Mouse (Mus musculus) forebrain, embryonic 16.5 days (tissue): ENCODE measurements around the gene Grm4. TPM values are rescaled to one million over a fixed set of nuclear protein-coding genes. Genes with fewer than 3 reads are reported as not detected.

Source experiments
- ATAC-seq: fragments of 200-750 bp; cut with Nextera tagmentation; 2 replicates; pipeline ENCODE4 v1.8.0; 2017; ENCODE audit warnings: mild to moderate bottlenecking, moderate library complexity
- H3K27ac ChIP-seq: fragments of 300-500 bp; sonication (generic); 2 replicates; pipeline ENCODE4 v1.5.1; 2014; ENCODE audit warnings: low read length, control low read depth
- H3K27me3 ChIP-seq: fragments of 300-500 bp; sonication (generic); replicated peaks from 2 replicates; pipeline ENCODE4 v1.6.1; 2014; ENCODE audit warnings: low read length; ENCODE audit not compliant: control insufficient read depth, insufficient read depth
- H3K36me3 ChIP-seq: fragments of 300-500 bp; sonication (generic); 2 replicates; pipeline ENCODE4 v1.6.1; 2014; ENCODE audit not compliant: control insufficient read depth, insufficient read depth
- H3K4me1 ChIP-seq: fragments of 300-500 bp; sonication (generic); replicated peaks from 2 replicates; pipeline ENCODE4 v1.6.1; 2014; ENCODE audit warnings: low read length; ENCODE audit not compliant: control insufficient read depth, insufficient read depth
- H3K4me2 ChIP-seq: fragments of 300-500 bp; sonication (generic); 2 replicates; pipeline ENCODE4 v1.6.1; 2014; ENCODE audit warnings: mild to moderate bottlenecking, low read length, control low read depth
- H3K4me3 ChIP-seq: fragments of 300-500 bp; sonication (generic); replicated peaks from 2 replicates; pipeline ENCODE4 v1.5.1; 2014; ENCODE audit warnings: mild to moderate bottlenecking, low read length, control low read depth
- H3K9ac ChIP-seq: fragments of 300-500 bp; sonication (generic); replicated peaks from 2 replicates; pipeline ENCODE4 v1.6.1; 2014; ENCODE audit warnings: low read depth, low read length, control low read depth
- H3K9me3 ChIP-seq: fragments of 300-500 bp; sonication (generic); 2 replicates; pipeline ENCODE4 v1.6.1; 2016; ENCODE audit warnings: low read length; ENCODE audit not compliant: control insufficient read depth
- WGBS: fragments of 180-500 bp; shearing (Covaris S2); extraction: QIAGEN DNeasy Blood & Tissue Kit; methylation state at CpG from one replicate; pipeline ENCODE4 v1.1.7; 2014; 5-methylcytosine and 5-hydroxymethylcytosine counted together
- polyA plus RNA-seq: library from polyadenylated mRNA; unstranded; fragments of >200 nt; fragmentation: Nextera tagmentation; extraction: Ambion mirVana; gene quantifications from 2 replicates; pipeline ENCODE4 v1.2.1, GENCODE M21; 2015

Gene Grm4
- polyA plus RNA-seq, 1 experiment from 2014 or later = 4.0 TPM

DNA sequence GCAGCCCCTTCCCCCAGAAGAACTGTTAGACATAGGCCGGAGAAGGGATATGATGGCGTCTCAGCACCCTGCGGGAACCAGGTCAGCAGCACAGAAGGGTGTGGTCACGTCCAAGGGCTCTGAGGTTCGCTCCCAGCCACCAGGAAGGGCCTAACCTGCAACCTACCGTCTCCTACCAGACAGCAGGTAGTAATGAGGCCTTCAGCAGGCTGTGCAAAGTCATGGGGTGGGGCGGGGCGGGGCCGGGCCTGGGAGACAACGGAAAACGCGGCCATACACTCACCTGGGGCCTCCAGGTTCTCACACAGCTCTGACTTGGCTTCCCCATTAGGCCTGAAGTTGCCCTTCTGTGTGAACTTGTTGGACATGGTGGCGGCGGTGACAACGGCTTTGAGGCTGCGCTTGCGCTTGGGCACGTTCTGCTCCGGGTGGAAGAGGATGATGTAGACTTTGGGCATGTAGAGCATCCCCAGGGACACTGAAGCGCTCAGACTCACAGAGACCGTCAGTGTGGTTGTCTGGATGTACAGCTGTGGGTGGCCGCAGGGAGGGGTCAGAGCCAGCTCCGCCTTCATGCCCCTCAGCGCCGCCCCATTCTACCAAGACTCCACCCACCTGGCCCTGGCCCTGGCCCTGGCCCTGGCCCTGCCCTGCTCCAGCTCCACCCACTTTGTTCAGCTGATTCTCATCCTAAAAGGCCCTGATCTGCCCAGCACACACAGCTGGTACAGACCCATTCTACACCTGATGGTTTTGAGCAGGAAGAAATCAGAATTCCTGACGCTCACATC, 90.0 kb downstream of the Grm4 start:
- 89% methylated on average over 26 of the region's 26 CpGs for WGBS
- no peak overlapping the region for H3K9ac ChIP-seq
- H3K27ac ChIP-seq = no peak overlapping the region
- H3K4me3 ChIP-seq = no peak overlapping the region
- H3K9me3 ChIP-seq = peaks cover 6% of the 10 kb centered on the region
- H3K4me2 ChIP-seq = no peak overlapping the region
- H3K4me1 ChIP-seq = 0 out of 2 replicates have a peak, but pooled peaks cover 5% of the 10 kb centered on the region
- no peak for ATAC-seq
- no peaks in the 10 kb centered on the region for H3K36me3 ChIP-seq
- H3K27me3 ChIP-seq = peaks cover 2% of the 10 kb centered on the region; the same call in 1 of the 2 replicates

DNA sequence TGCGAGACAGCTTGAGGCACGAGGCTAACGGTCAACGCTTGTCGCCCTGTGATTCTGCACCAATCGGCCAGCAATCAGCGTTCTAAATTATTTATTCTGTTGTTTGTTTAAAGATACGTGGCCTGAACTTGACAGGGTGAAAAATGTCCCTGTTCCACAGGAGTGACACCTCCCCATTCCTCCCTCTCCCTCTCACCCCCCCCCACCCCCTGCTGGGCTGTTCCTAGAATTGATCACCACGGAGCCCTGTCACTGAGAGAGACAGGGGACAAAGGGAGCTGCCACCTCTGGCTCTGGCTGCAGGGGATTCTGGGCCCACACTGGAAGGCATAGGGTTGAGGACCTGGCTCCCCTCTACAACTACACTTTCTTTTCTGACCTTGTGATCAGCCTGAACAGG, 91.4 kb downstream of the Grm4 start:
- H3K9me3 ChIP-seq = peaks cover 6% of the 10 kb centered on the region
- H3K27ac ChIP-seq = no peak overlapping the region
- no peak overlapping the region for H3K9ac ChIP-seq
- no peaks in the 10 kb centered on the region for H3K36me3 ChIP-seq
- WGBS = 44% methylated on average over 9 of the region's 9 CpGs
- no peak for ATAC-seq
- no peak overlapping the region for H3K4me3 ChIP-seq
- no peak overlapping the region for H3K4me2 ChIP-seq
- peaks cover 10% of the 10 kb centered on the region for H3K27me3 ChIP-seq
- H3K4me1 ChIP-seq = 0 out of 2 replicates have a peak, but pooled peaks cover 2% of the 10 kb centered on the region

DNA sequence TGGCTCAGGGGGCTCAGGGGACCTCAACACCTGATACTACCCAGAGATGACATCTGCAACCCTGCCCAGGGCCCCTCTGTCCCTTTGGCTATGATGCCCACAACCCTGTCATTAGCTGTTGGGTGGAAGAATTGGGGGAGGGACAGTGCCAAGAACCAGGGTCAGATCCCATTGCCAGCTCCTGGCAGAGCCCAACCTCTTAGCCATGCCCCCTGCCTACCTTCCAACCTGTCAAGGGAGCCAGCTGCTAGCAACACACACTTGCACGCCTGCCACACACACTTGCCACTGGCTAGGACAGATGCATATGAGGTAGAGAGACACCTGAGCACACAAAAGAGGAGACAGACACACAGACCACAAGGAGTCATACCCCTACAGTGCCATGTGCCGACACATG, 96.2 kb downstream of the Grm4 start:
- H3K36me3 ChIP-seq = no peaks in the 10 kb centered on the region
- ATAC-seq = no peak
- H3K27me3 ChIP-seq = peaks cover 13% of the 10 kb centered on the region
- H3K4me3 ChIP-seq = no peak overlapping the region
- no peak overlapping the region for H3K27ac ChIP-seq
- no peak overlapping the region for H3K4me2 ChIP-seq
- H3K9me3 ChIP-seq = peaks cover 6% of the 10 kb centered on the region
- peaks cover 27% of the 10 kb centered on the region for H3K4me1 ChIP-seq
- no peak overlapping the region for H3K9ac ChIP-seq
- 83% methylated on average over 2 of the region's 2 CpGs for WGBS

DNA sequence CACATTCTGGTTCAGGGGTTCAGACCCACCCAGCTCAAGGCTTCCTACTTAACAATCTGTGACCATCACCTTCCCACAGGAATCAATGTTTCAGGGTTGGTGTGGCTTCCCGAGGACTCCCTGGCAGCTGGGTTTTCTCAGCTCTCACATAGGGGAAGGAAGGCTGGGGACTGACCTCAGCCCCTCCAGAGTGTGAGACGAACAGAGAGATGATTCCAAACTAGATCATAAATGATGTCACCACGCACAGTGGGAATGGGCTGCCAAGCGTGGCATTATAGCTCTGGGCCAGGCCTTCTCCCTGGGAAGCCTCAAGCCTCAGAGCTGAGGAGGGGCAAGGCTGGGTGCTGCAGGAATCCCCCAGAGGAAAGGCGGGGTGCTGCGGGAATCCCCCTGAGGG, 96.8 kb downstream of the Grm4 start:
- peaks cover 13% of the 10 kb centered on the region for H3K27me3 ChIP-seq
- WGBS = 84% methylated on average over 6 of the region's 6 CpGs
- H3K9ac ChIP-seq = no peak overlapping the region
- no peaks in the 10 kb centered on the region for H3K36me3 ChIP-seq
- H3K9me3 ChIP-seq = peaks cover 6% of the 10 kb centered on the region
- no peak for ATAC-seq
- no peak overlapping the region for H3K4me2 ChIP-seq
- peaks cover 25% of the 10 kb centered on the region for H3K4me1 ChIP-seq
- H3K27ac ChIP-seq = no peak overlapping the region
- no peak overlapping the region for H3K4me3 ChIP-seq

DNA sequence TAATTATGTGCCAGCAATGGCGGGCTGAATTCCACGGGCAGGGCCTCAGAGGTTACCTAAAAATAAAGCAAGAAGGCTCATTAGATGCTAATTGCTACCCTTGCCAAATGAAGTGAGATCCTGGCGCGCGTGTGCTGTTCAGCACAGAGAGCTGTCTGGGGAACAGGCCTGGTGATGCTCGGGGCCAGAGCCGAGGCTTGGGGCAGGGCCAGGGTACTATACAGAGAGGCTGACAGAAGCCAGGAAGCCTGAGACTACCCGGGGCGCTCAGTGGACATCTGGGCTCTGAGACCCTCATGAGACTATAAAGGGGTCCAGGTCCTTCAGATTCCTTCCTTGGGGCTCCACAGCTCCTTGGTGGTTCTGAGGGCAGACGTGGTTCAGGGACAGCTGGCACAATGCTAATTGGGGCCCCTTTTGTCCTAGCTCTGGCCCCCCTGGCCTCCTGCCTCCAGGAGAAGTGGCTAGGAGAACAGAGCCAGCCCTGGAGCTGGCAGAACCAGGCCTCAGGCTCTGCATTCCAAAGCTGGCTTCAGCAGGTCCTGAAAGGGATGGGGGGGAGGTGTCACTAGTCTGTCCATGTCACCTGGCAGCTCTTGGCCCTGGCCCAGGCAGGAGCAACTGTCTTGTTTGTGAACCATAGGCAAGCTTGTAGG, 98.3 kb downstream of the Grm4 start:
- peak overlapping the region; percentile 82 for H3K27ac ChIP-seq
- H3K4me3 ChIP-seq = no peak overlapping the region
- H3K4me2 ChIP-seq = peak overlapping the region; percentile 33
- peaks cover 25% of the 10 kb centered on the region for H3K4me1 ChIP-seq
- peak overlapping the region; percentile 15; the same call in 1 of the 2 replicates for H3K9ac ChIP-seq
- ATAC-seq = peak; percentile 95
- no peaks in the 10 kb centered on the region; the same call in 1 of the 2 replicates for H3K9me3 ChIP-seq
- H3K27me3 ChIP-seq = peaks cover 16% of the 10 kb centered on the region
- WGBS = 3% methylated on average over 10 of the region's 10 CpGs
- no peaks in the 10 kb centered on the region for H3K36me3 ChIP-seq

DNA sequence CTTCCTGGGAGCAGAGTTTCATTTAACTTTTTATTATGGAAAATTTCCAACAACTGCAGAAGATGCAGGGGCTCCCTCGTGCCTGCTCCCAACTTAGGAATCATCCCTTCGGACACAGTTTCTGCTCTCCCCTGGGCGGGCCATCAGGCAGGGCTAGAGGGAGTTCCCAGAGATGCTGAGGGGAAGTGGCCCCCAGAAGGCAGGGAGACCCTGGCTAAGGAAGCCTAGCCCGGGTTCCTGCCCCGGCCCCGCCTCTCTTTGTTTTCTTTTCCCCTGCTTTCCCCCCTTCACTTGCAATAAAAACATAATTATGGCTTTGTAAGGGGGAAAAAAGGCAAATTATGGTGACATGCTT, 98.9 kb downstream of the Grm4 start:
- H3K4me1 ChIP-seq = peaks cover 25% of the 10 kb centered on the region
- no peak overlapping the region for H3K9ac ChIP-seq
- no peaks in the 10 kb centered on the region for H3K9me3 ChIP-seq
- peak overlapping the region; percentile 33 for H3K4me2 ChIP-seq
- no peak overlapping the region for H3K4me3 ChIP-seq
- H3K36me3 ChIP-seq = no peaks in the 10 kb centered on the region
- peak overlapping the region; percentile 82 for H3K27ac ChIP-seq
- 2% methylated on average over 6 of the region's 6 CpGs for WGBS
- ATAC-seq = peak; percentile 73
- peaks cover 16% of the 10 kb centered on the region for H3K27me3 ChIP-seq

DNA sequence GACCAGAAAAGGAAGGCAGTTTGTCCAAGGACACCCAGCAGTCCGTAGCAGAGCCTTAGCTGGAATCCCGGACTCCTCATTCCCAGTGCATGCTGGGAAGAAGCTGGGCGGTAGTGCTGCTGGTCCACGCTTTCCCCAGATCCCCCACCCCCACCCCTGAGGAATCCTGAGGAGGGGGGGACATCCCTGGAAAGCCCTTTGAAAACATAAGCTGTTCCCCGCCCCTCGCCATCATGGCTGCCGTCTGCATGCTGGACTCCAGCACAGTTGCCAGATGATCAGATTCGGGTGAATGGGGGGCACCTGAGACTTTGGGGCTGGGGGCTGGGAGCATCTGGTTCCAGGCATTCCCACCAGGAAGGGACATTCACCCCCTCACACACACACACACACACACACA, 99.4 kb downstream of the Grm4 start:
- Histone ChIP-seq H3K27me3 (peaks cover 16% of the 10 kb centered on the region), H3K4me1 (peaks cover 25% of the 10 kb centered on the region), H3K27ac (peak overlapping the region; percentile 0; the same call in 1 of the 2 replicates), H3K9ac (0 out of 2 replicates have a peak overlapping the region, but pooled peaks have one; percentile 1), H3K36me3 (no peaks in the 10 kb centered on the region), H3K4me3 (no peak overlapping the region), H3K9me3 (no peaks in the 10 kb centered on the region), H3K4me2 (peak overlapping the region; percentile 32)
- 10% methylated on average over 8 of the region's 8 CpGs for whole genome bisulfite sequencing
- ATAC-seq = no peak

DNA sequence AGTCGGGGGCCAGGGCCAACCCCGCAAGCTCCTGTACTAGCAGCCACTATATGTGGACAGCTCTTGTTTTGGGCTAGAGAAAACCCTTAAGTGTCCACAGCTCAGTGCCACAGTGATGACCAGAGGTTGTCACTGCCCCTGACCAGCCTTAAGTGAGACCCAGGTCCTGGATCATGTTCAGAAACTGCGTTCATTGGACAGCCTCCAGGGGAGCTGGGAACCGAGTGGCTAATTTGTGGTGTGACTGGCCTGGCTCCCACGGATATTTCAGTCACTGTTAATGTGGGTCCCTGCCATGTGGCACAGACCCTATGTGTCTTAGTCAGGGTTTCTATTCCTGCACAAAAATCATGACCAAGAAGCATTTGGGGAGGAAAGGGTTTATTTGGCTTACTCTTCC, 112.2 kb downstream of the Grm4 start:
- H3K4me1 ChIP-seq = 0 out of 2 replicates have a peak, but pooled peaks cover 5% of the 10 kb centered on the region
- no peak overlapping the region for H3K9ac ChIP-seq
- H3K27ac ChIP-seq = no peak overlapping the region
- no peak overlapping the region for H3K4me3 ChIP-seq
- H3K9me3 ChIP-seq = 0 out of 2 replicates have a peak, but pooled peaks cover 3% of the 10 kb centered on the region
- no peak overlapping the region for H3K4me2 ChIP-seq
- H3K36me3 ChIP-seq = no peaks in the 10 kb centered on the region
- 62% methylated on average over 5 of the region's 5 CpGs for WGBS
- no peak for ATAC-seq
- H3K27me3 ChIP-seq = peaks cover 3% of the 10 kb centered on the region; the same call in 1 of the 2 replicates

DNA sequence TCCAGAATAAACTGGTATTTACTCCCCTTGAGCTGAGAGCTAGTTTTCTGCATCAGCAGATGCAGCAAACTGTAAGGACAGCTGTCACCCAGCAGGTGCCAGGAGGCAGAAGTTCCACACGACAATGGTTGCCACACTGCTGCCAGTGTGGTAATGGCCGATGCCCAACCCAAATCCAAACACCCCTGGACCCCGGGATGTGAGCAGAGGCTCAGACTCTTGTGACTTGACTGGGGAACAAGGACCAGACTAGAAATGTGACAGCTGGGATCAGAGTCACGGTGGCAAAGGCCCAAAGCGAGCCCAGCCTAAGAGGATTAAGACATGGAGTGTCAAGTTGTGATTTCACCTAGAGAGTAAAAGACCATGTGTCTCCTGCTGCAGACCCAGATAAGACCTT, 112.7 kb downstream of the Grm4 start:
- H3K36me3 ChIP-seq = no peaks in the 10 kb centered on the region
- H3K4me2 ChIP-seq = no peak overlapping the region
- H3K9me3 ChIP-seq = 0 out of 2 replicates have a peak, but pooled peaks cover 3% of the 10 kb centered on the region
- H3K9ac ChIP-seq = no peak overlapping the region
- 0 out of 2 replicates have a peak, but pooled peaks cover 5% of the 10 kb centered on the region for H3K4me1 ChIP-seq
- 0 out of 2 replicates have a peak, but pooled peaks cover 3% of the 10 kb centered on the region for H3K27me3 ChIP-seq
- no peak for ATAC-seq
- WGBS = 42% methylated on average over 5 of the region's 5 CpGs
- no peak overlapping the region for H3K27ac ChIP-seq
- H3K4me3 ChIP-seq = no peak overlapping the region
